Mouse (Mus musculus) adrenal gland, postnatal 36 days (tissue): ENCODE results near the gene Tango6. TPM values are rescaled to one million over a fixed set of nuclear protein-coding genes. Genes with fewer than 3 reads are reported as not detected.

ENCODE experiments used
- DNase-seq, 2 experiments: peaks; one replicate each; pipeline ENCODE4 v3.0.0; 2021; ENCODE audit warnings: mixed read lengths in 1 of 2
- long read RNA-seq, 2 experiments: library from polyadenylated mRNA; stranded (forward); transcript quantifications; one replicate each; pipeline ENCODE4 v2.0.0; 2021; ENCODE audit warnings: borderline sequencing depth in 2 of 2
- total RNA-seq, 2 experiments: library from RNA; stranded (reverse); gene quantifications; 2 replicates each; pipeline ENCODE4 v1.2.3; 2021

Gene Tango6
- 10 to 100 TPM in 1 of 2 experiments, 1 to 10 TPM in 1; 8.2 to 11.1 TPM for total RNA-seq
- long read RNA-seq, experiment 1, full-length matches to known transcripts, result 3 of 12 reads
- long read RNA-seq, experiment 1, partial matches to known transcripts, result 6 of 12 reads
- long read RNA-seq, experiment 1, other reads (novel, unspliced or antisense), result 3 of 12 reads
- long read RNA-seq, experiment 2, full-length matches to known transcripts, result 4 of 9 reads
- long read RNA-seq, experiment 2, partial matches to known transcripts, result 2 of 9 reads
- long read RNA-seq, experiment 2, other reads (novel, unspliced or antisense), result 3 of 9 reads

- peak; percentile 93 to 94 for DNase-seq
These were observed at the start of gene Tango6 for GRCm38 (mm10) chr8:106682971-106683668. TSS of gene Tango6 (plus strand) at chr8:106683068.

GRCm38 (mm10) chr8:106633361-106634158, 49.3 kb upstream of the Tango6 start:
- DNase-seq, result no peak

GRCm38 (mm10) chr8:106635284-106635683, 47.6 kb upstream of the Tango6 start:
- DNase-seq, result no peak

- DNase-seq, result no peak
These were observed 45.4 kb upstream of the Tango6 start for GRCm38 (mm10) chr8:106637446-106637845.

- no peak for DNase-seq
These were observed 44.0 kb upstream of the Tango6 start for GRCm38 (mm10) chr8:106638768-106639295.

- DNase-seq, result peak in 1 of 2 experiments; percentile 9
These were observed 42.7 kb upstream of the Tango6 start for GRCm38 (mm10) chr8:106640212-106640611.

GRCm38 (mm10) chr8:106640921-106641320, 41.9 kb upstream of the Tango6 start:
- no peak for DNase-seq

- no peak for DNase-seq
These were observed 40.7 kb upstream of the Tango6 start for GRCm38 (mm10) chr8:106642172-106642571.

- DNase-seq, result no peak
These were observed 39.8 kb upstream of the Tango6 start for GRCm38 (mm10) chr8:106643100-106643499.

- peak in 1 of 2 experiments; percentile 31 for DNase-seq
These were observed 37.9 kb upstream of the Tango6 start for GRCm38 (mm10) chr8:106644957-106645356.

- no peak for DNase-seq
These were observed 36.7 kb upstream of the Tango6 start for GRCm38 (mm10) chr8:106646153-106646552.

- DNase-seq, result no peak
These were observed 36.1 kb upstream of the Tango6 start for GRCm38 (mm10) chr8:106646731-106647130.

- DNase-seq, result peak; percentile 74 to 86
These were observed 35.5 kb upstream of the Tango6 start for GRCm38 (mm10) chr8:106647387-106647786.

- DNase-seq, result no peak
These were observed 34.4 kb upstream of the Tango6 start for GRCm38 (mm10) chr8:106648421-106648820.

- DNase-seq, result no peak
These were observed 30.9 kb upstream of the Tango6 start for GRCm38 (mm10) chr8:106651994-106652393.

GRCm38 (mm10) chr8:106656046-106656445, 26.8 kb upstream of the Tango6 start:
- DNase-seq, result peak in 1 of 2 experiments; percentile 40

GRCm38 (mm10) chr8:106672786-106673185, 10.1 kb upstream of the Tango6 start:
- no peak for DNase-seq

- no peak for DNase-seq
These were observed 8.6 kb upstream of the Tango6 start for GRCm38 (mm10) chr8:106674318-106674717.

- no peak for DNase-seq
These were observed 8.0 kb upstream of the Tango6 start for GRCm38 (mm10) chr8:106674894-106675293.

- no peak for DNase-seq
These were observed 1.5 kb downstream of the Tango6 start for GRCm38 (mm10) chr8:106684387-106684786.

- DNase-seq, result peak in 1 of 2 experiments; percentile 11
These were observed 4.6 kb downstream of the Tango6 start for GRCm38 (mm10) chr8:106687479-106687878.

- DNase-seq, result no peak
These were observed 14.9 kb downstream of the Tango6 start for GRCm38 (mm10) chr8:106697748-106698248.
